Mouse (Mus musculus) cerebellum, adult (tissue): ENCODE measurements around the gene Gm8206.
"Not testable (repeated sequence)": the region's sequence is repeated elsewhere in the genome, so short reads cannot be mapped to it uniquely, and the experiment has no call there.

Source experiments
- ATAC-seq: cut with Nextera tagmentation; 2 replicates; pipeline ENCODE4 v1.9.2; 2017; ENCODE audit warnings: mild to moderate bottlenecking, moderate library complexity, mixed read lengths; ENCODE audit not compliant: insufficient number of reproducible peaks, low FRiP score, low TSS enrichment

Gene Gm8206

GRCm38 (mm10) chr14:6093842-6094241 is at the start of gene Gm8206:
Gene Gm8206 (minus strand): TSS chr14:6093942.
- ATAC-seq, result not testable (repeated sequence)

- not testable (repeated sequence) for ATAC-seq
These were observed 32.0 kb upstream of the Gm8206 start, which contains the start of gene Gm3476 for GRCm38 (mm10) chr14:6125707-6126106. Gene Gm3476 (minus strand): TSS chr14:6125807.

GRCm38 (mm10) chr14:6108272-6108925 is 14.7 kb upstream of the Gm8206 start, which contains the start of gene Gm3468:
Gene Gm3468 (minus strand): TSS chr14:6108665.
- ATAC-seq, result not testable (repeated sequence)

- ATAC-seq, result not testable (repeated sequence)
These were observed 13.8 kb upstream of the Gm8206 start for GRCm38 (mm10) chr14:6107500-6107899.

GRCm38 (mm10) chr14:6058167-6058566 is 35.6 kb downstream of the Gm8206 start, which contains the start of gene Gm6337:
Gene Gm6337 (minus strand): TSS chr14:6058267.
- not testable (repeated sequence) for ATAC-seq

- not testable (repeated sequence) for ATAC-seq
These were observed 106.6 kb downstream of the Gm8206 start for GRCm38 (mm10) chr14:5987136-5987535.

- not testable (repeated sequence) for ATAC-seq
These were observed 114.7 kb downstream of the Gm8206 start, which contains the start of gene Gm3453 for GRCm38 (mm10) chr14:5979037-5979436. Gene Gm3453 (minus strand): TSS chr14:5979137.
